Mouse (Mus musculus) cortical plate, adult 2 months (tissue): ENCODE data around the gene Napsa.

Experiments
- CTCF ChIP-seq: fragments of 200-500 bp; IDR thresholded peaks from 2 replicates; pipeline ENCODE4 v1.5.1; 2011; ENCODE audit warnings: mild to moderate bottlenecking, control low read depth, low read length; ENCODE audit not compliant: insufficient read depth; ENCODE audit errors: extremely low read depth
- POLR2A ChIP-seq: fragments of 200-500 bp; IDR thresholded peaks from 2 replicates; pipeline ENCODE4 v1.6.1; 2011; ENCODE audit warnings: mild to moderate bottlenecking, low read length, control low read depth; ENCODE audit not compliant: insufficient read depth; ENCODE audit errors: extremely low read depth

- TF ChIP-seq POLR2A (no peak), CTCF (no peak)
Measured at GRCm38 (mm10) chr7:44524502-44524901, 47.7 kb upstream of the Napsa start, which contains the start of gene Mybpc2.
